Mouse (Mus musculus): ENCODE data around the gene Map4k1. TPM values are rescaled to one million over a fixed set of nuclear protein-coding genes. Genes with fewer than 3 reads are reported as not detected.

Gene Map4k1
- polyA plus RNA-seq, 2 experiments from 2014 or later, result 93.7 to 171 TPM

GRCm38 (mm10) chr7:29028761-29029160 lies 46.9 kb downstream of the Map4k1 start:
- no peak for ATAC-seq

- no peak for ATAC-seq
These were observed 48.1 kb downstream of the Map4k1 start for GRCm38 (mm10) chr7:29029690-29030656.

- no peak for ATAC-seq
These were observed 49.8 kb downstream of the Map4k1 start for GRCm38 (mm10) chr7:29031641-29032040.

GRCm38 (mm10) chr7:29032685-29033084 lies 50.8 kb downstream of the Map4k1 start:
- ATAC-seq, result no peak

GRCm38 (mm10) chr7:29037261-29037660 lies 55.4 kb downstream of the Map4k1 start:
- ATAC-seq, result no peak

- ATAC-seq, result peak; percentile 94
These were observed 57.7 kb downstream of the Map4k1 start for GRCm38 (mm10) chr7:29039604-29039984.

- ATAC-seq, result peak; percentile 28
These were observed 58.3 kb downstream of the Map4k1 start for GRCm38 (mm10) chr7:29039985-29040661.

- ATAC-seq, result no peak
These were observed 59.3 kb downstream of the Map4k1 start for GRCm38 (mm10) chr7:29041194-29041593.

GRCm38 (mm10) chr7:29043016-29043673 lies 61.3 kb downstream of the Map4k1 start:
- no peak for ATAC-seq

- ATAC-seq, result no peak
These were observed 61.8 kb downstream of the Map4k1 start for GRCm38 (mm10) chr7:29043674-29044057.

- no peak for ATAC-seq
These were observed 62.5 kb downstream of the Map4k1 start for GRCm38 (mm10) chr7:29044302-29044701.

GRCm38 (mm10) chr7:29046533-29046932 lies 64.7 kb downstream of the Map4k1 start:
- no peak for ATAC-seq

GRCm38 (mm10) chr7:29048070-29048469 lies 66.2 kb downstream of the Map4k1 start:
- no peak for ATAC-seq

- ATAC-seq, result no peak
These were observed 66.8 kb downstream of the Map4k1 start for GRCm38 (mm10) chr7:29048615-29049014.

GRCm38 (mm10) chr7:29050797-29051196 lies 68.9 kb downstream of the Map4k1 start:
- ATAC-seq, result no peak

GRCm38 (mm10) chr7:29052821-29053220 lies 71.0 kb downstream of the Map4k1 start:
- ATAC-seq, result no peak

Other genes with a start within 250 kb of the Map4k1 start
- 10 to 100 TPM; 66.3 to 68.5 TPM for gene Mrps12, start 240.2 kb upstream of the Map4k1 start, polyA plus RNA-seq (2017; shearing (Covaris generic))
- gene Sars2, start 240.1 kb upstream of the Map4k1 start, polyA plus RNA-seq (2017; shearing (Covaris generic)), result 10 to 100 TPM in 1 of 2 experiments, 1 to 10 TPM in 1; 8.5 to 11.7 TPM
- gene Ccer2, start 225.9 kb upstream of the Map4k1 start, polyA plus RNA-seq (2017; shearing (Covaris generic)), result not detected
- gene Sirt2, start 215.3 kb upstream of the Map4k1 start, polyA plus RNA-seq (2017; shearing (Covaris generic)), result 100 to 1,000 TPM in 1 of 2 experiments, 10 to 100 TPM in 1; 96.8 to 128 TPM
- 10 to 100 TPM; 54.3 to 56.8 TPM for gene Nfkbib, start 214.5 kb upstream of the Map4k1 start, polyA plus RNA-seq (2017; shearing (Covaris generic))
- 100 to 1,000 TPM; 197 to 273 TPM for gene Rinl, start 193.1 kb upstream of the Map4k1 start, polyA plus RNA-seq (2017; shearing (Covaris generic))
- gene Hnrnpl, start 173.5 kb upstream of the Map4k1 start, polyA plus RNA-seq (2017; shearing (Covaris generic)), result 100 to 1,000 TPM; 181 to 326 TPM
- gene Ech1, start 156.8 kb upstream of the Map4k1 start, polyA plus RNA-seq (2017; shearing (Covaris generic)), result 100 to 1,000 TPM; 198 to 237 TPM
- gene Lgals4, start 148.2 kb upstream of the Map4k1 start, polyA plus RNA-seq (2017; shearing (Covaris generic)), result 10 to 100 TPM; 28.0 to 57.1 TPM
- gene Lgals7, start 118.2 kb upstream of the Map4k1 start, polyA plus RNA-seq (2017; shearing (Covaris generic)), result 1 to 10 TPM; 1.1 to 1.6 TPM
- not detected for gene Capn12, start 100.6 kb upstream of the Map4k1 start, polyA plus RNA-seq (2017; shearing (Covaris generic))
- 100 to 1,000 TPM in 1 of 2 experiments, 10 to 100 TPM in 1; 82.6 to 106 TPM for gene Actn4, start 19.7 kb upstream of the Map4k1 start, polyA plus RNA-seq (2017; shearing (Covaris generic))
- gene Eif3k, start 186 bp upstream of the Map4k1 start, polyA plus RNA-seq (2017; shearing (Covaris generic)), result 100 to 1,000 TPM; 656 to 763 TPM
- gene Ryr1, start 143.1 kb downstream of the Map4k1 start, polyA plus RNA-seq (2017; shearing (Covaris generic)), result under 1 TPM in 1 of 2 experiments, not detected in 1; 0.05 TPM
- gene Rasgrp4, start 152.8 kb downstream of the Map4k1 start, polyA plus RNA-seq (2017; shearing (Covaris generic)), result 1 to 10 TPM; 1.1 to 3.2 TPM
- gene Fam98c, start 174.2 kb downstream of the Map4k1 start, polyA plus RNA-seq (2017; shearing (Covaris generic)), result 1 to 10 TPM; 8.3 to 9.4 TPM
- not detected for gene Ggn, start 188.2 kb downstream of the Map4k1 start, polyA plus RNA-seq (2017; shearing (Covaris generic))
- under 1 TPM in 1 of 2 experiments, not detected in 1; 0.42 TPM for gene Spred3, start 188.4 kb downstream of the Map4k1 start, polyA plus RNA-seq (2017; shearing (Covaris generic))
- 100 to 1,000 TPM; 163 to 175 TPM for gene Psmd8, start 198.7 kb downstream of the Map4k1 start, polyA plus RNA-seq (2017; shearing (Covaris generic))
- under 1 TPM; 0.44 to 0.56 TPM for gene Catsperg1, start 232.0 kb downstream of the Map4k1 start, polyA plus RNA-seq (2017; shearing (Covaris generic))